Mouse (Mus musculus) myocyte (in vitro differentiated cells): ENCODE measurements around the gene Ino80d. TPM values are rescaled to one million over a fixed set of nuclear protein-coding genes. Genes with fewer than 3 reads are reported as not detected.

Experiments used
- H3K27me3 ChIP-seq: one replicate; pipeline ENCODE4 v1.6.1; 2011; ENCODE audit not compliant: control insufficient read depth, insufficient read depth, insufficient read length
- H3K36me3 ChIP-seq: one replicate; pipeline ENCODE4 v1.6.1; 2011; ENCODE audit not compliant: control insufficient read depth, insufficient read depth
- H3K4me2 ChIP-seq: one replicate; pipeline ENCODE4 v1.6.1; 2011; ENCODE audit warnings: low read depth, control low read depth
- H3K4me3 ChIP-seq: one replicate; pipeline ENCODE4 v1.5.1; 2011; ENCODE audit warnings: mild to moderate bottlenecking, control low read depth, moderate library complexity
- H3K79me2 ChIP-seq: one replicate; pipeline ENCODE4 v1.6.1; 2011; ENCODE audit not compliant: control insufficient read depth, insufficient read depth
- H3ac ChIP-seq: one replicate; pipeline ENCODE4 v1.6.1; 2011; ENCODE audit not compliant: control insufficient read depth, insufficient read length
- CEBPB ChIP-seq: IDR thresholded peaks from 2 replicates; pipeline ENCODE4 v1.6.1; 2011; ENCODE audit warnings: mild to moderate bottlenecking, moderate library complexity; ENCODE audit not compliant: poor library complexity, insufficient read depth, severe bottlenecking
- E2F4 ChIP-seq: IDR thresholded peaks from one replicate; pipeline ENCODE4 v1.6.1; 2011; ENCODE audit warnings: mild to moderate bottlenecking, control low read depth, moderate library complexity; ENCODE audit not compliant: insufficient read depth
- MAX ChIP-seq: IDR thresholded peaks from one replicate; pipeline ENCODE4 v1.6.1; 2011; ENCODE audit warnings: low read depth, mild to moderate bottlenecking, control low read depth
- MYOD1 ChIP-seq, 3 experiments: IDR thresholded peaks; one replicate each; pipeline ENCODE4 v1.6.1; 2011; ENCODE audit warnings: control low read depth in 2 of 3, low read depth in 2 of 3, mild to moderate bottlenecking in 2 of 3, moderate library complexity in 1 of 3; ENCODE audit not compliant: insufficient read length in 2 of 3, control insufficient read depth in 1 of 3
- MYOG ChIP-seq, 3 experiments: IDR thresholded peaks; one replicate each; pipeline ENCODE4 v1.6.1; 2011; ENCODE audit warnings: control low read depth in 2 of 3, low read depth in 2 of 3, mild to moderate bottlenecking in 2 of 3; ENCODE audit not compliant: insufficient read length in 2 of 3, control insufficient read depth in 1 of 3, insufficient read depth in 1 of 3
- POLR2A ChIP-seq: IDR thresholded peaks from one replicate; pipeline ENCODE4 v1.6.1; 2011; ENCODE audit warnings: low read depth, mild to moderate bottlenecking, control low read depth, moderate library complexity; ENCODE audit not compliant: insufficient read length
- POLR2AphosphoS2 ChIP-seq: IDR thresholded peaks from one replicate; pipeline ENCODE4 v1.6.1; 2011; ENCODE audit warnings: low read depth, control low read depth; ENCODE audit not compliant: insufficient read length
- REST ChIP-seq: IDR thresholded peaks from one replicate; pipeline ENCODE4 v1.6.1; 2011; ENCODE audit warnings: mild to moderate bottlenecking, control low read depth, moderate library complexity; ENCODE audit not compliant: insufficient read depth, insufficient read length
- SRF ChIP-seq: IDR thresholded peaks from one replicate; pipeline ENCODE4 v1.6.1; 2011; ENCODE audit warnings: low read depth; ENCODE audit not compliant: control insufficient read depth, insufficient read length
- TCF12 ChIP-seq: IDR thresholded peaks from one replicate; pipeline ENCODE4 v1.6.1; 2011; ENCODE audit warnings: mild to moderate bottlenecking, control low read depth; ENCODE audit not compliant: poor library complexity, insufficient read depth, severe bottlenecking
- TCF3 ChIP-seq: IDR thresholded peaks from one replicate; pipeline ENCODE4 v1.6.1; 2011; ENCODE audit warnings: low read depth, control low read depth; ENCODE audit not compliant: insufficient read length
- USF1 ChIP-seq: IDR thresholded peaks from one replicate; pipeline ENCODE4 v1.6.1; 2011; ENCODE audit warnings: low read depth, mild to moderate bottlenecking, control low read depth, moderate library complexity
- polyA plus RNA-seq: library from polyadenylated mRNA; unstranded; fragments of >200 nt; fragmentation: generic; extraction: Trizol; gene quantifications from one replicate; pipeline ENCODE4 v1.2.1, GENCODE M21; 2012; ENCODE audit warnings: missing spikeins

Gene Ino80d
- polyA plus RNA-seq, 1 experiment = 1.7 TPM

DNA sequence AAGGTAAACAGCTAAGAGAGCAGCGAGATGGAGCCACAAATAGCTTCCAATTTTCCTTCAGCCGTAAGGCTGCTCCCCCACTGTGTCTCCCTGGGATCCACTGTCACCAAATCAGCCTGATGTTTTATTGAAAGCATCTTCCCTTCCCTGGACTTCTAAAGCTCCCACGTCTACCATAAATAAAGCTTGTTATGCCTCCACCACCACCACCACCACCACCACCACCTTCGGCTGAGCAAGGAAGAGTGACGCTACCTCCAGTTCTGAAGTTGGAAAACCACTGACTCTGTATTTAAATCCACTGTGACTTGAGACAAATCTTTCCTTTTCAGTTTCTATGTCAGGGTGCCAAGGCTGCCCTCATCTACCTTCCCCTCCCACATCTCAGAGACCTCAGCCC, 167.5 kb downstream of the Ino80d start:
- Histone ChIP-seq H3ac (no peak overlapping the region), H3K4me2 (no peak overlapping the region), H3K36me3 (no peaks in the 10 kb centered on the region), H3K27me3 (peaks cover 13% of the 10 kb centered on the region), H3K79me2 (no peaks in the 10 kb centered on the region), H3K4me3 (no peak overlapping the region)
- TF ChIP-seq POLR2AphosphoS2 = no peak
- no peak for TF ChIP-seq MAX

DNA sequence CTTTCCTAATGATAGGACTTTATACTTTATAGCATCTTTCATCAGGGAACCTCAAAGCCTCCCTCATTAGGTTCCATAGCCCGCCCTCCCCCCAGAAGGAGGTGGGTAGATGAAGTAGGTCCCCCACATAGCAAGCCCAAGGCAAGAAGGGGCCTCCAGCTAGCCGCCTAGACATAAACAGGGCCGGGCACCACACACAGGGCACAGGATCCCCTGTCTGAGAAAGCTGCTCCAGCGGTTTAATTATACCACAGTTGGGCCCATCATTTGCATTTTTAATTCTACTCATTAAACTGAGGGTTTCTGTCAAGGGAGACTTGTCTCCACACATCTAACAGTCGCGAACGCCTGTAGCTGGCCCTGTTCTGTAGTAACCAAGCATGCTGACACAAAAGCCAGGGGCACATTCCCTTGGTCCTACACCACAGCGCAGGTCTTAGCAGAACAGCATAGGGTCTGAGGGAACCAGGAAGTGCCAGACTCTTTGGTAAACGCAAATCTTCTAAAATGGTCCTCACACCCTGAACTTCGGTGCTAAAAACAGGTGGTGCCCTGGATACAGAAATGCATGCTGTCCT, 179.6 kb downstream of the Ino80d start:
- no peaks in the 10 kb centered on the region for H3K27me3 ChIP-seq
- no peaks in the 10 kb centered on the region for H3K79me2 ChIP-seq
- H3ac ChIP-seq = no peak overlapping the region
- no peak overlapping the region for H3K4me2 ChIP-seq
- no peak for TF ChIP-seq TCF12
- no peak for TF ChIP-seq CEBPB
- no peak for TF ChIP-seq POLR2A
- TF ChIP-seq MYOG (IDR thresholded peaks at IDR 0.05; ENCODE audit: control insufficient read depth in 1 of 3, insufficient read depth in 1 of 3, insufficient read length in 2 of 3, low read depth in 2 of 3) = no peak
- no peak for TF ChIP-seq MYOD1 (IDR thresholded peaks at IDR 0.05; ENCODE audit: control insufficient read depth in 1 of 3, insufficient read length in 2 of 3, low read depth in 2 of 3)
- TF ChIP-seq MAX = no peak
- no peak for TF ChIP-seq SRF
- no peak for TF ChIP-seq USF1
- TF ChIP-seq REST = no peak
- no peak for TF ChIP-seq TCF3
- no peak for TF ChIP-seq POLR2AphosphoS2
- TF ChIP-seq E2F4 = no peak
- H3K36me3 ChIP-seq = no peaks in the 10 kb centered on the region
- H3K4me3 ChIP-seq = no peak overlapping the region

- no peaks in the 10 kb centered on the region for H3K27me3 ChIP-seq
- H3ac ChIP-seq = no peak overlapping the region
- no peak for TF ChIP-seq TCF12
- TF ChIP-seq TCF3 = no peak
- TF ChIP-seq MAX = no peak
- no peak for TF ChIP-seq REST
- no peak for TF ChIP-seq E2F4
- TF ChIP-seq MYOD1 (IDR thresholded peaks at IDR 0.05; ENCODE audit: control insufficient read depth in 1 of 3, insufficient read length in 2 of 3, low read depth in 2 of 3) = no peak
- TF ChIP-seq POLR2A = no peak
- TF ChIP-seq USF1 = no peak
- TF ChIP-seq CEBPB = no peak
- TF ChIP-seq MYOG (IDR thresholded peaks at IDR 0.05; ENCODE audit: control insufficient read depth in 1 of 3, insufficient read depth in 1 of 3, insufficient read length in 2 of 3, low read depth in 2 of 3) = no peak
- no peak for TF ChIP-seq SRF
- no peak for TF ChIP-seq POLR2AphosphoS2
- H3K4me2 ChIP-seq = no peak overlapping the region
- no peak overlapping the region for H3K4me3 ChIP-seq
- no peaks in the 10 kb centered on the region for H3K36me3 ChIP-seq
- no peaks in the 10 kb centered on the region for H3K79me2 ChIP-seq
These were observed 180.4 kb downstream of the Ino80d start for GRCm38 (mm10) chr1:62934100-62934513.

DNA sequence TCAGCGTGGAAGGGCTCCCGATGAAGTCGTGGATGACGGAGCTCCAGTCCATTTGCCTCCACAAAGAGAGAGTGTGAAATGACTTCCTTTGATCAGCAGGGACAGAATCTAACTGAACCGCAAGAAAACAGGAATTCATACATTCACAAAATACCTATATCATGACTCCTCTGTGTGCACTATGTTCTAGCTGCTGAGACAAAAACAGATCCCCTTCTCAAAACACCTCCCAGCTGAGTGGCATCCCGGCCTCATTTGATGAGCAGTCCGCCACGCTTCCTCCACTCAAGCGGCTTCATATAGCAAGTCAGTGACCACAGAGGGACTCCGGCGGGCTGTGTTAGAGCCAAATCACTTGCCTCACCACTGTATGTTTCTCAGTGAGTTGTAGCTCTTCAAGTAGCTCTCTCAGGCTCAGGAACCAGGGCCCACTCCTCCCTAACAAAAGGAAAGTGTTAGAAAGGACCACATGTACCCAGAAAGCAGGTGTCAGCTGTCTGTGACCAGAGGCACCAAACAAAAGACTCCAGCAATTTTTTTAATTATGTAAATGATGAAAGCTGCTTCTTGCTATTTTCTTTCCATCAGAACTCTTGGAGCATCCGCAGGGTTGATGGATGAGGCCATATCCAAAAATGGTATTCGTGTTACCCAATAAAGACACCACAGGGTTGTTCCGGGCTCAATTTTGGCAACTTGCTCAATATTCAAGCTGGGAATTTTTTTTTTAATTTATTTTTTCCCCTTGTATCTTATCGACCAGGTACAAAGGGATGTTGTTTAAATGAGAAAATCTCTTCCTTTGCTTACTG, 181.0 kb downstream of the Ino80d start:
- H3K27me3 ChIP-seq = no peaks in the 10 kb centered on the region
- no peaks in the 10 kb centered on the region for H3K36me3 ChIP-seq
- no peak overlapping the region for H3ac ChIP-seq
- no peak overlapping the region for H3K4me3 ChIP-seq
- H3K4me2 ChIP-seq = no peak overlapping the region
- H3K79me2 ChIP-seq = no peaks in the 10 kb centered on the region
- TF ChIP-seq E2F4 (no peak), POLR2AphosphoS2 (no peak)

DNA sequence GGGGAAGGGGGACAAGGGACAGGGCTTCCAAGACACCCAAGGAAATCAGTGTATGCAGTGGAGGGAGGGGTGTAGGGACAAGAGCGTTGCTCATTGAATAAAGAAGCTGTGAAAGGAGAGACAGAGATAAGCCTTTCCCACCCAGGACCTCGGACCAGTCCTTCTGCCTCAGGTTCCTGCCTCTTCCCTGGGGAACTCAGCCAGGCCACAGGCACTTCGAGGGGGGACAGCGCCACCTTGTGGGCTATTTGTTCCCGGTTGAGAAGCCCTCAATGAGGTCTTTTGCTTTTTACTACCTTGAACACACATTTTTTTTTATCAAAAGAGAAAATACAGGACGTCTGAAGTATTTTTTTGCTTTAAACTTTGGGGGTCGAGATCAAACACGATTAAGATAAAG, 185.0 kb downstream of the Ino80d start:
- H3K27me3 ChIP-seq = no peaks in the 10 kb centered on the region
- H3K4me3 ChIP-seq = no peak overlapping the region
- H3K79me2 ChIP-seq = no peaks in the 10 kb centered on the region
- no peak overlapping the region for H3K4me2 ChIP-seq
- TF ChIP-seq TCF3 = no peak
- TF ChIP-seq TCF12 = no peak
- TF ChIP-seq POLR2A = no peak
- no peak for TF ChIP-seq REST
- no peak for TF ChIP-seq MYOG (IDR thresholded peaks at IDR 0.05; ENCODE audit: control insufficient read depth in 1 of 3, insufficient read depth in 1 of 3, insufficient read length in 2 of 3, low read depth in 2 of 3)
- TF ChIP-seq E2F4 = no peak
- TF ChIP-seq SRF = no peak
- TF ChIP-seq MYOD1 (IDR thresholded peaks at IDR 0.05; ENCODE audit: control insufficient read depth in 1 of 3, insufficient read length in 2 of 3, low read depth in 2 of 3) = no peak
- no peak for TF ChIP-seq MAX
- no peak for TF ChIP-seq USF1
- no peak for TF ChIP-seq CEBPB
- TF ChIP-seq POLR2AphosphoS2 = no peak
- H3K36me3 ChIP-seq = no peaks in the 10 kb centered on the region
- no peak overlapping the region for H3ac ChIP-seq
